Mouse (Mus musculus): ENCODE results near the gene Gm3532. TPM values are rescaled to one million over a fixed set of nuclear protein-coding genes. Genes with fewer than 3 reads are reported as not detected.

Gene Gm3532
- not detected for polyA plus RNA-seq (2017; shearing (Covaris generic))

GRCm38 (mm10) chr14:5538196-5538595 is at the start of gene Gm3532:
Gm3532 (plus strand) TSS chr14:5538496.

DNA sequence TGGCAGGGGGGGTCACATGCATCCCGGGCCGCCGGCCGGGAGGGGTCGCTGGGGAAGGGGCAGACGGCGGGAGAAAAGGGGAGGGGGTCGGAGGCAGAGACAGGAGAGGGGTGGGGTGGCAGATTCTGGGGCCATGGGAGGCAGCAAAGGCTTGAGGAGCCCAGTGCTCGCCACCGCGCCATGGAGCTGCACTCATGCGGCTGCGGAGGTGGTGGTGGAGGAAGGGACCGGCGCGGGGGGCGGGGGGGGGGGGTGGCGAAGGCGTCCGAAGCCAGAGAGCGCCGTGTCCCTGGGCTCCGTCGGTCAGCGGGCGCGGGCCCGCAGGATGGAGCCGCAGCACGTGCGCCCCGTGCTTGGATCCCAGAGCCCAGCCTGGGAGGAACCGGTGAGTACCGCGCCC is 36.9 kb upstream of the Gm3532 start, which contains the start of gene Gm3488:
Gene Gm3488 (plus strand): TSS at position 301 of the 400 bp plus-strand sequence.

Other genes starting within 250 kb of the Gm3532 start
- not detected for gene Gm3542, start 203.6 kb upstream of the Gm3532 start, polyA plus RNA-seq (2017; shearing (Covaris generic))
- 9.5 TPM for gene Gm3500, start 149.4 kb upstream of the Gm3532 start, polyA plus RNA-seq (2017; shearing (Covaris generic))
- gene Gm3194, start 83.0 kb upstream of the Gm3532 start, polyA plus RNA-seq (2017; shearing (Covaris generic)), result 2.5 TPM
- gene Gm8246, start 60.7 kb upstream of the Gm3532 start, polyA plus RNA-seq (2017; shearing (Covaris generic)), result not detected
- gene Gm3187, start 54.3 kb upstream of the Gm3532 start, polyA plus RNA-seq (2017; shearing (Covaris generic)), result not detected
- 6.9 TPM for gene Gm3488, start 36.8 kb upstream of the Gm3532 start, polyA plus RNA-seq (2017; shearing (Covaris generic))
- not detected for gene Gm8265, start 94.5 kb downstream of the Gm3532 start, polyA plus RNA-seq (2017; shearing (Covaris generic))
- gene Gm9603, start 149.0 kb downstream of the Gm3532 start, polyA plus RNA-seq (2017; shearing (Covaris generic)), result not detected
- 1.3 TPM for gene Gm3373, start 203.1 kb downstream of the Gm3532 start, polyA plus RNA-seq (2017; shearing (Covaris generic))